Mouse (Mus musculus): ENCODE data around the gene Gpc4. TPM values are rescaled to one million over a fixed set of nuclear protein-coding genes. Genes with fewer than 3 reads are reported as not detected.

Gene Gpc4
- polyA plus RNA-seq (2012; rRNA removed), result 25.1 and 27.5 TPM in 2 replicates

DNA sequence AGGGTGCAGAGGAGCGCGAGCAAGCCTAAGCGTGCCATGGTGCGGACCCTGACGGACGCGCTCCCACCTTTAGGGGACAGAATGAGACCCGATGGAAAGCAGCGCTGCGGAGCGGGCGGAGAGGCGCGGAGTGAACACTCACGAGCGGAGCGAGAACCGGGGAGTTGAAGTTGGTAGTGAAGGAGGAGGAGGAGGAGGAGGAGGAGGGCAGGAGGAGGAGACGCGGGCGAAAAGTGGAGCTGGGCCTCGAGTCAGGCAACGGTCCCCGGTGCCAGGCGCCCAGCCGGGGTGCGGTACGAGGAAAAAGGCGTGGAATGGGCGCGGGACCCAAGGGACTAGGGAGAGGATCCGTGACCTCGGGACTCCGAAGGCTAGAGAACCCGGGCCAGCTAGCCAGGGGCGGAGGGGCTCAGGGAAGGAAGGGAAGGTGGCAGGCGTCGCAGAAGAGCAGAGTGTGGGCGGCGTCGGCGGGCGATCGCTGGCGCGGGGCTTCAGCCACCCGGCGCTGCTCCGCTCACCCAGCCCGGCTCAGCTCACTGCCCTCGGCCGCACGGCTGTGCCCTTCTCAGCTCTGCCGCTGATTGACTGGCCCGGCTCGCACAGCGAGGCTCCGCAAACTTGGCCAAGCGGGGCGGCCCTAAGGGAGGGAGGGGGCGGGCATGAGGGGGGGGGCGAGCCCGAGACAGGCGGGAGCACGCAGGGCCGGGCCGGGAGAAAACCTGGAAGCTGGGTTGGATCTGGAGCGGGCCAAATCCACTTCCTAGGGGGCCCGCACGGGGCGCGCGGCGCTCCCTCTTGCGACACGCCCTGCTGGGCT is at the start of gene Gpc4:
TSS of gene Gpc4 (minus strand) at position 515 of the 817 bp plus-strand sequence.

Other genes starting within 250 kb of the Gpc4 start
- gene 1700080O16Rik, start 192.5 kb downstream of the Gpc4 start, polyA plus RNA-seq (2012; rRNA removed), result not detected in 2 replicates

All from central nervous system, embryonic 11.5 days (tissue).